Mouse (Mus musculus): ENCODE measurements at regions not wholly inside any gene's neighbourhood (a gene's known extent, or its start where the extent isn't known, plus 50 kb on each side); places are given as distances from the start of the nearest gene placed in this dataset.

- H3K27ac ChIP-seq = no peak overlapping the region
Measured at GRCm38 (mm10) chr8:128223522-128223921, 134.9 kb upstream of the Nrp1 start.

GRCm38 (mm10) chr8:128225123-128225522, 133.3 kb upstream of the Nrp1 start:
- no peak overlapping the region for H3K9ac ChIP-seq
- no peaks in the 10 kb centered on the region for H3K9me3 ChIP-seq
- no peak overlapping the region for H3K27ac ChIP-seq
- no peaks in the 10 kb centered on the region for H3K36me3 ChIP-seq
- peaks cover 20% of the 10 kb centered on the region for H3K4me1 ChIP-seq
- 86% methylated on average over 2 of the region's 2 CpGs for WGBS
- no peak overlapping the region for H3K4me2 ChIP-seq
- no peak for ATAC-seq (ENCODE audit: borderline replicate concordance, extremely low read depth, low FRiP score, low TSS enrichment)
- H3K4me3 ChIP-seq = no peak overlapping the region
- H3K27me3 ChIP-seq = no peaks in the 10 kb centered on the region

More at GRCm38 (mm10) chr8:128223522-128223921, 134.9 kb upstream of the Nrp1 start:
- ATAC-seq (ENCODE audit: borderline replicate concordance, extremely low read depth, low FRiP score, low TSS enrichment) = no peak
- Histone ChIP-seq H3K4me1 (peaks cover 33% of the 10 kb centered on the region), H3K4me2 (no peak overlapping the region), H3K9ac (no peak overlapping the region), H3K9me3 (no peaks in the 10 kb centered on the region), H3K36me3 (no peaks in the 10 kb centered on the region), H3K4me3 (no peak overlapping the region), H3K27me3 (no peaks in the 10 kb centered on the region)

DNA sequence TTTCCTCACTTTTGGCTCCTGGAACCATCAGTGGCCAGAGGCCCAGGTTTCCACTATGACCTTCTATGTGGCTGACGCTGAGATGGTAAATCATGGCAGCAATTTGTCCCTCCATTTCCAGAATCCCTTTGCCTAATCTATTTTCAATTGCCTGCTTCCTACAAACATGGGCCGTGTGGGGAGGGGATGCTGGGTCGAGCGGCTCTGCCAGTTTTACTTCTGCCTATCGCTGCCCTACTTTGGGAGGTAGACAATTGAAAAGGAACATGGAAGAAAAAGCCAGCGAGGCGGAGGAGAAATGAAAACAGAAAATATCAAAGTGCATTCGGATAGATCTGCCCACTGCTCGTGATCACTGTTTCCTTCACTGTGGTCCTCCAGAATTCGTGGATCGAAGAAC, 123.3 kb upstream of the Nrp1 start:
- peaks cover 5% of the 10 kb centered on the region; the same call in 1 of the 2 replicates for H3K4me1 ChIP-seq

GRCm38 (mm10) chr8:128235527-128235926, 122.9 kb upstream of the Nrp1 start:
- Histone ChIP-seq H3K27ac (no peak overlapping the region), H3K9me3 (no peaks in the 10 kb centered on the region), H3K9ac (no peak overlapping the region), H3K36me3 (no peaks in the 10 kb centered on the region), H3K4me2 (no peak overlapping the region), H3K27me3 (no peaks in the 10 kb centered on the region), H3K4me3 (no peak overlapping the region), H3K4me1 (peaks cover 5% of the 10 kb centered on the region; the same call in 1 of the 2 replicates)
- WGBS = 45% methylated on average over 5 of the region's 5 CpGs
- no peak for ATAC-seq (ENCODE audit: borderline replicate concordance, extremely low read depth, low FRiP score, low TSS enrichment)

More for the DNA sequence above, 123.3 kb upstream of the Nrp1 start:
- Histone ChIP-seq H3K9me3 (no peaks in the 10 kb centered on the region), H3K4me2 (no peak overlapping the region), H3K36me3 (no peaks in the 10 kb centered on the region), H3K4me3 (no peak overlapping the region), H3K9ac (no peak overlapping the region), H3K27ac (no peak overlapping the region), H3K27me3 (no peaks in the 10 kb centered on the region)
- ATAC-seq (ENCODE audit: borderline replicate concordance, extremely low read depth, low FRiP score, low TSS enrichment) = no peak
- WGBS = 72% methylated on average over 11 of the region's 11 CpGs

DNA sequence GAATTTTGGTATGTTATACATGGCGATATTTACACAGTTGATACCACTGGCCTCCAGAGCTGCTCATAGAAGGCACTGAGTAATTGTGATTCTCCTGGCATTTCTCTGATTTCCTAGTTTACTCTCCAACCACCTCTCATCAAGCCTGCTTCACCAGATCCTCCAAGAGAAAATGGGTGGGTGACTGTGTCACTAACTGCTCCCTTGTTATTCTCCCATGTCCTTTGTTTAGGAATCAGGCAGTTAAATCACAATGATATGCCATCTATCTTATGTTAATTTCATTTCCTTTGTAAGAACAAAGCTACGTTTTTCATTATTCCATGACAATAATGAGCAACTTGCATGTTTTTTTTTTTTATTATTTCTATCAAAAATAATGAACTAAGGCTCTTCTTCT, 122.3 kb upstream of the Nrp1 start:
- H3K4me3 ChIP-seq = no peak overlapping the region
- no peak for ATAC-seq (ENCODE audit: borderline replicate concordance, extremely low read depth, low FRiP score, low TSS enrichment)
- H3K36me3 ChIP-seq = no peaks in the 10 kb centered on the region
- H3K27me3 ChIP-seq = no peaks in the 10 kb centered on the region
- peaks cover 5% of the 10 kb centered on the region; the same call in 1 of the 2 replicates for H3K4me1 ChIP-seq
- no peaks in the 10 kb centered on the region for H3K9me3 ChIP-seq
- WGBS = 83% methylated on average over 2 of the region's 2 CpGs
- H3K27ac ChIP-seq = no peak overlapping the region
- H3K9ac ChIP-seq = no peak overlapping the region
- H3K4me2 ChIP-seq = no peak overlapping the region

DNA sequence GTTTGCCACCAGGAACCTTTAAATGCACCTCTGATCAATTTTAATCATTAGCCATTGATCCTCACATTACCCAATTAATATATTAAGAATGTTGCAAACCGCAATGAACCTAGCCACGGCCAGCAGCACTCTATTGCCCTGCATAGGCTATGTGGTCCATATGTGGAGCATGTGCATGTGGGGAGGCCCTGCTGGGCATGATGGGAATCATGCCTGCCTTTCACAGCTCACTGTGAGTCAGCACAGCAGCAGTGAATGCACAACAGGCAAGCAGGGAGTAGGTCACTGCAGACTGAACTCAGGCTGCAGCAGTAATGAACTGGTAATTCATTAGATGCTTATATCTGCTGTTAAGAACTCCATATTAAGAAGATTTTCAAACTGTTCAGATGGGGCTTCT, 119.5 kb upstream of the Nrp1 start:
- peaks cover 5% of the 10 kb centered on the region; the same call in 1 of the 2 replicates for H3K4me1 ChIP-seq
- H3K36me3 ChIP-seq = no peaks in the 10 kb centered on the region
- ATAC-seq (ENCODE audit: borderline replicate concordance, extremely low read depth, low FRiP score, low TSS enrichment) = no peak
- H3K27ac ChIP-seq = no peak overlapping the region
- no peaks in the 10 kb centered on the region for H3K9me3 ChIP-seq
- 86% methylated on average over 2 of the region's 2 CpGs for WGBS
- H3K27me3 ChIP-seq = no peaks in the 10 kb centered on the region
- H3K4me2 ChIP-seq = no peak overlapping the region
- H3K9ac ChIP-seq = no peak overlapping the region
- H3K4me3 ChIP-seq = no peak overlapping the region

DNA sequence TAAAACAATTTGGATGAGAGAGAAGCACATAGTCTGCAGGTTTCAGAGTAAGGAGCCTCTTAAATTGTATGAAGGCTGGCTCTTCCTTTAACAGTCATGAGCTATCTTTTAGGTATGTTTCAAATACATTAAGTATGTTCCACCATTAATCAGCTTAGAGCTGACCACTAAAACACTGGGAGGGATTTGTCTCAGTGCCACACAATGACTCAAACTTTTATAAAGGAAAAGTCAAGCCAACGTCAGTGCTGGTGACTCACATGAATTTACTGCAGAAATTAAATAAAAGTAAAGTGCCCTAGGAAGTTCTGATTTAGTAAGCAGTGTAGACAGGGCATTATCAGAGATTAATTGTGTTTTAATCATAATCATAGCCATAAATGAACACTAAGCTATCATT, 118.6 kb upstream of the Nrp1 start:
- Histone ChIP-seq H3K4me2 (no peak overlapping the region), H3K36me3 (no peaks in the 10 kb centered on the region), H3K9ac (no peak overlapping the region), H3K9me3 (no peaks in the 10 kb centered on the region), H3K27me3 (no peaks in the 10 kb centered on the region), H3K4me1 (peaks cover 3% of the 10 kb centered on the region; the same call in 1 of the 2 replicates), H3K27ac (no peak overlapping the region), H3K4me3 (no peak overlapping the region)
- ATAC-seq (ENCODE audit: borderline replicate concordance, extremely low read depth, low FRiP score, low TSS enrichment) = no peak
- WGBS = 59% methylated on average over 1 of the region's 1 CpGs

DNA sequence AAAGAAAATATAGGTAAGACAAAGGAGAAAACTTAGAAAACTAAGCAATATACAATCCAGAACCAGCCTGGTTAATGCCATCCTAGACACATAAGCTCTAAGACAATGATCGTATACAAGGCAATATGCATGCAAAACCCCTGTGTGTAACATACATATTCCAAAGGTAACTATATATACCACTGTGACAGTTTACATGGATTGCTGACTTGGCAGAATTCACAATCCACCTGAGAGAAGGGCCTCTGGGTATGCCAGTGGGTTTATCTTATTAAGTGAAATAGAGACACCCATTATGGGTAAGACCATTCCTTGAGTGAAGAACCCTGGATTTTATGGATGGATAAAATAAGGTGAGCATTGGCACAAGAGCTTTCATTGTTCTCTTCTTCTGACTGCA, 117.2 kb upstream of the Nrp1 start:
- 97% methylated on average over 1 of the region's 1 CpGs for WGBS
- H3K9me3 ChIP-seq = no peaks in the 10 kb centered on the region
- H3K27me3 ChIP-seq = no peaks in the 10 kb centered on the region
- no peak for ATAC-seq (ENCODE audit: borderline replicate concordance, extremely low read depth, low FRiP score, low TSS enrichment)
- H3K27ac ChIP-seq = no peak overlapping the region
- H3K9ac ChIP-seq = no peak overlapping the region
- H3K4me3 ChIP-seq = no peak overlapping the region
- H3K36me3 ChIP-seq = no peaks in the 10 kb centered on the region
- no peak overlapping the region for H3K4me2 ChIP-seq
- no peaks in the 10 kb centered on the region for H3K4me1 ChIP-seq

- H3K4me1 ChIP-seq = no peaks in the 10 kb centered on the region
- H3K27me3 ChIP-seq = no peaks in the 10 kb centered on the region
- no peak overlapping the region for H3K9ac ChIP-seq
- no peak overlapping the region for H3K4me3 ChIP-seq
- no peak for ATAC-seq (ENCODE audit: borderline replicate concordance, extremely low read depth, low FRiP score, low TSS enrichment)
- no peaks in the 10 kb centered on the region for H3K36me3 ChIP-seq
- H3K4me2 ChIP-seq = no peak overlapping the region
- WGBS = 80% methylated on average over 3 of the region's 3 CpGs
- H3K9me3 ChIP-seq = no peaks in the 10 kb centered on the region
- no peak overlapping the region for H3K27ac ChIP-seq
Measured at GRCm38 (mm10) chr8:128242465-128243251, 115.7 kb upstream of the Nrp1 start.

DNA sequence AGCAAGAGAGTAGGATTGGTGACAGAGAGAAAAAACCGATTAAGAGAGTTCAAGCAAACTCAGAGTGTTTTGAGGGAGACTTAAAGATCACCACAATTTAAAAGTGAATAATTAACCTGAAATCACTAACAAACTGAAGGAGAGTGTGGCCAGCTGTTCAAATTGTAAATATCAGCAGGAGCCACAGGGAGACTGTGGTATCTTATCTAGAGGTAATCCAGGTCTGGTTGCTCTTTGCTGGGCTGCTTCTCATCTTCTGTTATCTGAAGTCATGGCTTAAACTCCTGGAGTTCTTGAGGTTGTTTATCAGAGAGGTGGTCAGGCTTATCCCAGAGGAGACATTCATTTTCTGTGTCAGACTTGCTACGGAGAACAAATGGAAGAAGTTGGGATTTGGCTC, 106.7 kb upstream of the Nrp1 start:
- Histone ChIP-seq H3K9me3 (no peaks in the 10 kb centered on the region), H3K9ac (no peak overlapping the region), H3K36me3 (no peaks in the 10 kb centered on the region), H3K4me3 (no peak overlapping the region), H3K4me1 (no peaks in the 10 kb centered on the region), H3K4me2 (no peak overlapping the region), H3K27ac (no peak overlapping the region), H3K27me3 (no peaks in the 10 kb centered on the region)
- no peak for ATAC-seq (ENCODE audit: borderline replicate concordance, extremely low read depth, low FRiP score, low TSS enrichment)
- 24% methylated on average over 2 of the region's 2 CpGs for WGBS

- Histone ChIP-seq H3K36me3 (no peaks in the 10 kb centered on the region), H3K27me3 (no peaks in the 10 kb centered on the region), H3K4me3 (no peak overlapping the region), H3K27ac (no peak overlapping the region), H3K4me1 (peaks cover 21% of the 10 kb centered on the region; the same call in 1 of the 2 replicates), H3K4me2 (no peak overlapping the region), H3K9ac (no peak overlapping the region), H3K9me3 (no peaks in the 10 kb centered on the region)
- ATAC-seq (ENCODE audit: borderline replicate concordance, extremely low read depth, low FRiP score, low TSS enrichment) = no peak
- 88% methylated on average over 3 of the region's 3 CpGs for WGBS
Measured at GRCm38 (mm10) chr8:128260836-128261235, 97.6 kb upstream of the Nrp1 start.

DNA sequence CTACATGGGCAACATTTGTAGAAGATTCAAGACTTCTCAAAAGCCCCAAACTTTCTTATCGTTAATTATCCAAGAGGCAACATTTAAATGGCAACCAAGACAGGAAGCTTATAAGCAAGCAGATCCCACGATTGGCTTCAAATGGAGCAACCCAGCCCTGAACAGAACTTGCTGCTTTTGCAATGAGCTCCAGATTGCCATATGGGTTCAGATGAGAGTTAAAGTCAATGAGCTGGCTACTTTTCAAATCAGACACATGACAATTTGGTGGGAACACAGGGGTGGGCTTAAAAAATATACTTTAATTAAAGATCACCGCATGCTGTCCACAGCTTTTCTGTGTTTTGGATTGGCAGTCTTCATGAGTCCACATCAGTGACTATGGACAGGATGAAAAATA, 97.0 kb upstream of the Nrp1 start:
- H3K4me2 ChIP-seq = no peak overlapping the region
- H3K9me3 ChIP-seq = no peaks in the 10 kb centered on the region
- H3K4me1 ChIP-seq = peaks cover 25% of the 10 kb centered on the region
- no peaks in the 10 kb centered on the region for H3K36me3 ChIP-seq
- no peak for ATAC-seq (ENCODE audit: borderline replicate concordance, extremely low read depth, low FRiP score, low TSS enrichment)
- 83% methylated on average over 3 of the region's 3 CpGs for WGBS
- no peak overlapping the region for H3K9ac ChIP-seq
- no peaks in the 10 kb centered on the region for H3K27me3 ChIP-seq
- H3K4me3 ChIP-seq = no peak overlapping the region
- no peak overlapping the region for H3K27ac ChIP-seq
